Mouse (Mus musculus) megakaryocyte, adult 5-6 weeks (primary cell): Measurements from ENCODE around the gene Adtrp. TPM values are rescaled to one million over a fixed set of nuclear protein-coding genes. Genes with fewer than 3 reads are reported as not detected.

Experiments used
- ATAC-seq: 2 replicates; pipeline ENCODE4 v1.8.0; 2016; ENCODE audit warnings: mild to moderate bottlenecking, inconsistent platforms; ENCODE audit not compliant: poor library complexity, severe bottlenecking
- total RNA-seq, 2 experiments: library from RNA; stranded (forward) in 1 of 2; stranded (reverse) in 1 of 2; fragments of 153-499, 151-499 nt in 1 of 2; fragments of 221-1000, 200-1000 nt in 1 of 2; gene quantifications; 2 replicates each; pipeline versions ENCODE4 v1.2.3 to v1.2.4; 2015 to 2017

The Adtrp gene
- total RNA-seq, 2 experiments from 2014 or later: 1.6 to 7.9 TPM

- ATAC-seq: no peak
These were observed 62.4 kb downstream of the Adtrp start for GRCm38 (mm10) chr13:41784889-41785701.

- ATAC-seq: no peak
These were observed 67.2 kb downstream of the Adtrp start for GRCm38 (mm10) chr13:41780296-41780695.

GRCm38 (mm10) chr13:41779603-41780180 lies 67.8 kb downstream of the Adtrp start:
- ATAC-seq: no peak

DNA sequence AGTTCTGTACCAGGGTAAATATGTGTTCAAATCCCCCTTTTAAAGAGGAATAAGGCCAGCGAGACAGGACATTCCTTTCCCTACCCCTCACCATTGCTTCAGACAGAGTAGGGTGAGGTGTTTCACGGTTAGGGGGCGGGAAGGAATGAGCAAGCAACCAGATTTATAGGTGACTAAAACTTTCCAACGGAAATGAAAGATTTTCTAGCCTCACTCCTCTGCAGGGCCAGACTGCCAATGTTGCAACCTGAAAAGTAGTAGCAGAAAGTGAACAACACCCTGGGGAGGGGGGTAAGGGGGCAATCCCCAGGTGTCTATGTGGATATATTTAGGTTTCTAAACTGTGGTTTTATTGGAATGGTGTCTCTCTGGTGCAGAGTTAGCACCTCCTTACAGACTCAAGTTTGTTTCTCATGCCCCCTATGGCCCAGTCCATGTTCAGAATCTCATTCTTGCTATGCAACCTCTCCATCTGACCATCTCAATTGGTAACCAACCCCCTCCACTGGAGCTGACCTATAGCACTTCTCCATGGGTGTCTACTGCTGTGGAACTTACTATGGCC lies 73.6 kb downstream of the Adtrp start:
- no peak for ATAC-seq

DNA sequence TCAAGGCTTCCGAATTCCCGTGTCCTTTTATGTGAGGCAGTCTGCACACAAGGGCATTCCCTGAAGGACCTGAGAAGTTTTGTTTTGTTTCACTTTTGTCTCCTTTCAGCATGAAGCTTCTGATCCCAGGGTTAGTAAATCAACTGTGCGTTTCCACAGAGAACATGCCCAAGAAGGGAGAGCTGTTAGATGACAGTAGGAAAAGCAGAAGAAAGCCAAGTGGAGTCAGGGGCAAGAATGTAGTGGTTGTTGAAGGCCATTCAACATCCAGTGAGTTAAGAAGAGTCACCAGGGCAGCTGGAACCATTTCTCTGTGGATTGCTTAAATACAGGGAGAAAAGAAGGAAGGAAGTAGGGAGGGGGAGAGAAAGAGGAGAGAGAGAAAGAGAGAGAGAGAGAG lies 76.4 kb downstream of the Adtrp start:
- no peak for ATAC-seq

GRCm38 (mm10) chr13:41767941-41768340 lies 79.5 kb downstream of the Adtrp start:
- no peak for ATAC-seq

GRCm38 (mm10) chr13:41761986-41762385 lies 85.5 kb downstream of the Adtrp start:
- ATAC-seq: no peak

- ATAC-seq: no peak
These were observed 87.0 kb downstream of the Adtrp start for GRCm38 (mm10) chr13:41760484-41760883.

GRCm38 (mm10) chr13:41758550-41759465 lies 88.7 kb downstream of the Adtrp start:
- ATAC-seq: no peak

GRCm38 (mm10) chr13:41753114-41753513 lies 94.4 kb downstream of the Adtrp start:
- ATAC-seq: no peak

DNA sequence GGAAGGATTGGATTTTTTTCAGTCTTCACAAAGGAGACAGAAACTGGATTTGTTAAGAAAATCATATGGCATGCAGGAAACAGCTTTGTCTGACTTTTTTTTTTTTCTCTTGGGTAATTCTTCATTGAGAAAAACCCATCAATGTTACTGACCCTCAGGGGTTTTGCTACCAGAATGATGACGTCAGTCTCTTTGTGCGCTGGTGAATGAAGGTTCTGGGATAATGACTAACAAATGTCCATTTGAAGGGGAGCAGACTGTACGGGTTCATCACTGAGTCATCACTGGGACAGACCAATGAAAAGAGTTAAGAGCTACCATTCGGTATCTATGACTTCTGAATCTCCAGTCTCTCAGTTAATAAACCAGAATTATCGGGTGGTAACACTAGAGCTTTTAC lies 97.0 kb downstream of the Adtrp start:
- no peak for ATAC-seq

- no peak for ATAC-seq
These were observed 98.6 kb downstream of the Adtrp start for GRCm38 (mm10) chr13:41748866-41749265.

GRCm38 (mm10) chr13:41747691-41748090 lies 99.8 kb downstream of the Adtrp start:
- ATAC-seq: no peak

- peak; percentile 52 for ATAC-seq
These were observed 100.4 kb downstream of the Adtrp start for GRCm38 (mm10) chr13:41746971-41747615.

DNA sequence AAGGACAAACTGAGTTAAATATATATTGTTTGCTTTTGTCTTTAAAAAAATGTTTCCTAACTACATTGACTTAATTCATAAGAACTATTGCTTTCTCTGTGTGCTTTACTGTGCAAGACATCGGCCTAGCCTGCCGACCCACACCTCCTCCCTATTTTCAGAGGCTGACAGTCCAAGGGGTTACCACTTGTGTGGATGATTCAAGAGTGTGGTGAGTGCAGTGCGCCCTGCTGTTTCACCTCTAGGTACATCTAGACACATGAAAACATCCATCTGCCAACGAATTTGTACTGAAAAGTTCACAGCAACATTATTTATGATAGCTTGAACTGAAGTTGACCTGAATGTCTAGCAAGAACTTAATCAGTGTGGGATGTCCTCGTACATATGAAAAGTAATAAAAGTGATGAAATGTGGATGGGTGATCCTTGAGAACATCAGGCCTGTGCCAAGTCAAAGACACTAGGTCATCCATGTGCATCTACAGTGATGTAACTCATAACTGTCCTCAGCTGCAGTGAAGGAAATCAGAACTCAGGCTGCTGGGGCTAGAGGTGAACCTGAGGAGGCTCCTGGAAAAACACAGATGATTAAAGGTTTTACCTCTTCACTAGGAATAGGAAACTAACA lies 106.9 kb downstream of the Adtrp start:
- ATAC-seq: no peak

GRCm38 (mm10) chr13:41737628-41738309 lies 109.7 kb downstream of the Adtrp start:
- no peak for ATAC-seq

DNA sequence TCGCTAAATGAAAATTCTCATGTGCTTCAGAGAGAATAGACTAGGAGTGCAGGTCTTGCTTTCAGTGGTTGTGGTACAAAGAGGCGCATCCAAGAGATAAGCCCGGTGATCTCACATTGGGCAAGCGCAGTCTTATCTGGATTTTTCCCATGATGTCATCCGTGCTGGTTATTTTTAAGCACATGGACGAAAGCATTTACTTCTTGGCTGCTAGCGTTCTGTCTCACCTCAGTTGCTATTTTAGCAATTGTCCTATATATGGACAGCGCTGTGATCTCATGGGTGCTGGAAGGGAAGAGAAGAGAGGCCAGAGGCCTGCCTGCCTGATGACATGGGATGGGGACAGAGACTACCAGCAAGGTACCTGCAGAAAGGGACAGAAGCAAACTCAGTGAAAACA lies 117.8 kb downstream of the Adtrp start:
- ATAC-seq: no peak

GRCm38 (mm10) chr13:41727803-41728202 lies 119.7 kb downstream of the Adtrp start:
- ATAC-seq: peak; percentile 71

GRCm38 (mm10) chr13:41719331-41719730 lies 128.2 kb downstream of the Adtrp start:
- ATAC-seq: no peak

DNA sequence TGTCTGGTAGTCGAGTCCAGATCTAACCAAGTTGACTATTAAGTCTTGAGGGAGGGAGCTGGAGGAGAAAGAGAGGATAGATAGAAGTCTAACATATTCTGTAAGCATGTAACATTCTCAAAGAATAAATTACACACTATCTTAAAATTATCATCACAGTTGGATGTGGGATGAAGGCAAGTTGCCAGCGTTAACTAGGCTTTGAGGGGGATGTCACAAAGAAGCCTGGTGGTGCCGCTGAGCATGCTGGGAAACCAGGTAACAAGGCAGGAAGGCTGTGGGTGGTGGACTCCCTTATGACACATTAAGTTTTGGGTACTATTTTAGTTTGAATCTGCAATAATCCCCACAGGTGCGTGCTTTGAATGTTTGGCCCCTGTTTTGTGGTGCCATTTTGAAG lies 129.4 kb downstream of the Adtrp start:
- no peak for ATAC-seq
